Mouse (Mus musculus) gastrocnemius, adult 8-10 months (tissue): ENCODE data around the gene Ptprd. TPM values are rescaled to one million over a fixed set of nuclear protein-coding genes. Genes with fewer than 3 reads are reported as not detected.

Source experiments
- DNase-seq, 2 experiments: peaks; one replicate each; pipeline ENCODE4 v3.0.0; 2022; ENCODE audit warnings: low spot score in 2 of 2
- total RNA-seq, 4 experiments: library from RNA; stranded (reverse); gene quantifications; 2 replicates each; pipeline ENCODE4 v1.2.4; 2022

The Ptprd gene
- total RNA-seq, 4 experiments from 2014 or later, result 3.5 to 4.6 (median 4.3) TPM

- no peak for DNase-seq
These were observed 625.5 kb downstream of the Ptprd start for GRCm38 (mm10) chr4:77586222-77586621.

- DNase-seq, result no peak
These were observed 653.2 kb downstream of the Ptprd start for GRCm38 (mm10) chr4:77558404-77559202.

DNA sequence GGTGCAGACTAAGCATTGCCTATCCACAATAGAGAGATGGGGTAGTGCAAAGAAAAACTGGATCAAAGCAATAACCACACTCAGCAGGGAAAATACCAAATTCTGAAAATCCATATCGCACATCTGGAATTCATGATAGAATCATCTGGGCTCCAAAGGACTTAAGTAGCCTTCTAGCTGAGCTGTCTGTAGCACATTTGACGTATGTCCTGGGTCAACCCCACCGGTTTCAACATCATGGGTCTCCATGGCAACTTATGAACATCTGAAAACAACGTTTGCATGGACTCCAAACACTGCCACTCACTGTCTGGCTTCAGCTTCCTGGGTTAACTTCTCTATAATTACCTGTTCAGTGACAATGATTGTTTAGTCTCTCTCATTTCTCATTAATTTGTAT is 655.9 kb downstream of the Ptprd start:
- no peak for DNase-seq

DNA sequence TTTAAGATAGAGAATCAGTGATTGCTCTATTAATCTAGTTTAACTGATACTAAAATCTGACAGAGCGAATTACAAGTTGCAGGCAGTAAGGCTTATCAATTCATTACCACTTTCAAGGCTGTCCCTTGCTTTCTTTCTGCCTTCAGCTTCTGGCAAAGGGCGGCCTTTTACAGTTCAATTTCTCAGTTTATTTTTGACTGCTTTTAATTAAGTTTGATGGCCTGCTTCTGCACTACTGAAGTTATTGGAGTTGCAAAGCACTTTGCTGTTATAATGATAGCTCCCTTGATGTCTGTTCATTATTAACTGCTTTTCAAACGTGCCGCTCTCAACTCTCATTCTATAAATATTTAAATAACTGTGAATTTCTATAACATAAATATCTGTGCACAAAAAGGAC is 673.9 kb downstream of the Ptprd start:
- no peak for DNase-seq

- DNase-seq, result no peak
These were observed 674.4 kb downstream of the Ptprd start for GRCm38 (mm10) chr4:77537336-77537735.

DNA sequence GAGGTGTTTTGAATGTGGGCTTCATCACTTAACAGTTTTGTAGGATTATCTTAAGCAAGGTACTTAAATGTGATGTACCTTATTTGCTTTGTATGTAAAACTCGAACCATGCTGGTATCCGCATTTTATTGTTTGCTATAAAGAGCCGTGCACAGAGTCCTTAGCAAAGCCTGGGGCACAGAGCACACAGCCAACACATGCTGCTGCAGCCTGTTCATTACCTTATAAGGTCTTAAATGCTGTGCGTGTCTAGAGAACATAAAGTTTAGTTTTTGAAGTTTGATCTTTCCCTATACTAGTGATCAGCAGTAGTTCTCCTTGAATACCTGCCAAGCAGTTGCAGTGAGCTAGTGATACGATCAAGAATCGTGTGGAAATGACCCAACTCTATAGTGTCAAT is 676.2 kb downstream of the Ptprd start:
- DNase-seq, result no peak

DNA sequence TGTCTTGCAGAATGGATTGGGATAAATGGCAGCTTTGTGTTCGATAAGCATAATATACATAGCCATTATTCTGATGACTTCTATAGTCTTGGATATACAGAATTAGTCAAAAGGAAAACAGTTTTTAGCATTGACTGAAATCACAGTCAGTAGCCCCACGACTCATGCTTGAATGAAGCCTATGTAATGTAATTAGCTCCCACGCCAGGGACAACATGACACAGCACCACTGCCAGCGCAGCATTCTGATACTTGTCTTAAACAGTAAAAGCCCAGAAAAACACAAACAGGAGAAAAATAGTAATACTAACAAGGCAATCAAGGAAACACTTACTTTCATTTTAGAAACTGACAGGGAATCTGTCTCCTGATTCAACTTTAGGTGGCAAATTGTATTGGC is 677.2 kb downstream of the Ptprd start:
- no peak for DNase-seq

- DNase-seq, result no peak
These were observed 692.6 kb downstream of the Ptprd start for GRCm38 (mm10) chr4:77519166-77519565.

DNA sequence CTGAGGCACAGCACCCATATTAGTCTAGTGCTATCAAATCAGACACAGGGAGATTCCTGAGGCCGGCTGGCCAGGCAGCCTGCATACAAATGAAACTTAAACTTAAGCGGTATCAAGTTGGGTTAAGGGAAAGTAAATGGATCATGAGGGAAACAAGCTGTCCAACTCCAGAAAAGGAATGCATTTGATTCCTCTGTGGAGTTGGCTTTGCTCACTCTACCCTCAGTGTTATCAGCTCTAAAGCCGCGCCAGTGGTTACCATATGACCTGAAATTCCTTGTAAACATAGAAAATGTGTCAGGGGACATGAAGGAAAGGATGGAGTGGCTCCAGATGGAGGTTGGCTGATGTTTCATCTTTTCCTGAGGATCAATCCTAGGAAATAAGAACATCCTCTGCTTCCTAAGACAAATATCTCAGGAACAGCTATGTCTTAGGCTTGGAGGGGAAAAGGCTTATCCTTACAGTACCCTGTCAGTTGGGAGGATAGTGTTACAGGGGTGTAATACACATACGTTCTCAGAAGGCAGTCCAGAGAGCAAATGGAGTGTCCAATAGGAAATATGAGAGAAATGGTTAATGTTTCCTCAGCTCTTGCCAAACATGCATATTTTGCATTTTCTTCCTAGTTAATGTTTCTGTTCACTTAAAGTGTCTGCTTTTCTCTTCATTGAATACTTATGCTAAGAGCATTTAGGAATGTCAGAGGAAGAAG is 697.7 kb downstream of the Ptprd start:
- no peak for DNase-seq

DNA sequence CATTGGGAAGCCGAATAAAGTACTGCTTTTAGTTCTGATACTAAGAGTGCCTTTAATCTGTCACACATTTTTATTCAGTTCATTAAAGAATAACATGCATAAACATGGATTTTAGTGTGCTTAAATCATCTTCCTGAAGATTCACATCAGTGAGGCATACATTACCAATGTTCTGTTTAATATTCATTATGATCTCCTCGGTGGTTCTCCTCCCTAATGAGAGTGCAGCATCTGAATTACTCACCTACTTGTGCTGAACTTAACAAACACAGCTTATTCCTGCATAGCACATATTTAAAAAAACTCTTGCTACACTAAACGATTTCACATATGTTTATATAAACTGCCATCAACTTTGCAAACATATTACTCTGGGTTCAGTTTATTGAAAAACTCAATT is 698.7 kb downstream of the Ptprd start:
- no peak for DNase-seq

GRCm38 (mm10) chr4:77454049-77454448 is 757.7 kb downstream of the Ptprd start:
- DNase-seq, result no peak

DNA sequence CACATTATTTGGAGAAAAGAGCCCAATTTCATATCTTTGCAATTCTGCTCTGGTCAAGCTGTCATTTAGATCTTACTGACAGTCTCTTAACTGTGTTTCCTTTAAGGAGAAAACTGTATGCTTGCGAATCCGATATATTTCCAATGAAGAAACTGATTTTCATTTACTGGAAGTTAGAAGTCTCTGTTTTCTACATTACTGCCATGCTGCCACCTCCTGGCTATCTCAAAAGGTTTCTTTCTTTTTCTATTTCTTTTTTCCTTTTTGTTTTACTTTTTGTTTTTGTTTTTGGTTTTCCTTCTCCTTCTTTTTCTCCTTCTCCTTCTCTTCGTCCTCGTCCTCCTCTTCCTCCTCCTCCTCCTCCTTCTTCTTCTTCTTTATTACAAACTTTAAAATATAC is 812.6 kb downstream of the Ptprd start:
- DNase-seq, result no peak

GRCm38 (mm10) chr4:77361728-77362127 is 850.0 kb downstream of the Ptprd start:
- DNase-seq, result no peak

GRCm38 (mm10) chr4:77327198-77327597 is 884.6 kb downstream of the Ptprd start:
- no peak for DNase-seq

- no peak for DNase-seq
These were observed 894.6 kb downstream of the Ptprd start for GRCm38 (mm10) chr4:77317060-77317680.

DNA sequence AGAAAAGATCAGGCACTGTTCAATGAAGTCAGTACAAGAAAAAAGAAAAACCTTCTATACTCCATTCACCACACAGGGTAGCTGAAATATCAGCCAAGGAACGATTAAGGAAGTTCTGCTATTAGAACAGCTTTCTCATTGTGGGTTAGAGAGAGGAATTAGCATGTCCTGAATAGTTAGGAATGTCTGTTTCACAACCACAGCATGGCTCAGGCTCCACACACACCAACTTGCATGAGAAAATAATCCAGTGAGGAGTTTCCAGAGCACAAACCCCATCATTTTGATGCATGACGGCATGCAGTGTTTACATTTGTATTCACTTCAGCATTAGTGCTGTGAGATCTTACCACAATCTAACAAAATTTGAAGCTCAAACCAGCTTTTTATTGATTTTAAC is 895.1 kb downstream of the Ptprd start:
- DNase-seq, result no peak

- DNase-seq, result no peak
These were observed 901.5 kb downstream of the Ptprd start for GRCm38 (mm10) chr4:77310127-77310788.

DNA sequence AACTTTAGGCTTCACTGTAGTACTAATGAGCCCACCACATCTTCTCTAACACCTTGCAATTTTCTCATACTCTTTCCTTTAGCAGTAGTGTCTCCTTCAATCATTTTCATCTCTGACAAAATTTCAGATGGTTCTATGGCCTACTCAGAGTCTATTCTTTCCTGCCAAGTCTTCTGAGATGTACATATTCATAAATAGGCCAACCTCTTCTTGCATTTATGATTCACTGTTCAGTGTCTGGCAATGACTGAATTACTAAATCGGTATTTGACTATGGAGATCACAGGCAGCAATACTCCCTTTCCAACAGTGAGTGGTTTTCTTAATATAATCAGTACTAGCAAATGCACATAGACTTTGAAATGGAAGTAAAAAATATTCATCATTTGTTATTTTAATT is 928.3 kb downstream of the Ptprd start:
- DNase-seq, result no peak

DNA sequence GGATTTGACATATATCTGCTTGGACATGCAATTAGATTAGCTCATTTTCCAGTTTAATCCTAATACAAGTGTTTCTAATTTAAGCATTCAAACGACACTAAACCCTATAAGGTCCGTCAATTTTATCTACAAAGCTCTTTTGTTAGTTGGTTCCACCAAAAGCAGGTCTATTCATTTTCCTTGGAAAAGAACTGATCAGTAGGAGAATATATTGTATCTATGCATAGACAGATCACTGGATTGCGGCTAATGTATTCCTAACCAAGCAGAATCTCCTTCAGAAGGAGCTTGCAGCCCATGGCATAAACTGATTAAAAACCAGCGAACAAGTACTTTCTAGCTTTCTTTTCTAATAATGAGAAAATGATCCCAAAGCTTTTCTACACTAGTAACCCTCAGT is 933.8 kb downstream of the Ptprd start:
- no peak for DNase-seq

GRCm38 (mm10) chr4:77259972-77260290 is 951.8 kb downstream of the Ptprd start:
- no peak for DNase-seq

DNA sequence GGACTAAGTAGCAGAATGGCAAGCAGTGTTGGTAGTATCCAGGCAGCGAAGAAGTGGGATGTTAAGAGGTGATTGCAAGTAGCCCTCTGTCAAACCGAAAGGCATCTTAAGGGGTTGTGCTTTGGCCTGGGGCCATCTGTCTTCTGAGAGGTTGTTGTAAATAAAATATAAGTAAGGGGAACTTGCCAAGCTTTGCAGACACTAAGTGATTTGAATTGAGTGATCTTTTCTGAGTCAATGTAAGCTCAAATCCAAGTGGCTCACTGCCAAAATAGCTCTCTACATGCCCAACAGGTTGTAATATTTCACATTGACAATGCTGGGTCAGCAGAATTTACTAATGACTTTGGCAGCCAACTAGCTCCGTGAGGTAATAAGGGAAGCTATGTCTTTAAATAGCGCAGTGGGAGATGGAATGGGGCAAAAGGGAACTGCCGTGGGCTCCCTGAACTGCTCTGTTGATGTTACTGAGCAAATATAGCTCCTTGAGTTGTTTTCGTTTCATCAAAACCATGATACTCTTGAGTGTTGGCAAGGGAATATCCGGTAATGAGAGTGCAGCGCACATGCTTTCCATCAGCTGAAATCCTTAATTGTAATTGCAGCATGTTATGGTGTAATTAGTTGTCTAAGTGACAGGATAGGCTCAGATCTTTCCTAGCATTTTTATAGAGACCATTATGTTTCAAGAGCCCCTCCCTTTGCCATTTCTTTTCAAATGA is 952.4 kb downstream of the Ptprd start:
- DNase-seq, result no peak
